ENCODE assay signal across 14 mouse cellular contexts in the genomic region with DNA sequence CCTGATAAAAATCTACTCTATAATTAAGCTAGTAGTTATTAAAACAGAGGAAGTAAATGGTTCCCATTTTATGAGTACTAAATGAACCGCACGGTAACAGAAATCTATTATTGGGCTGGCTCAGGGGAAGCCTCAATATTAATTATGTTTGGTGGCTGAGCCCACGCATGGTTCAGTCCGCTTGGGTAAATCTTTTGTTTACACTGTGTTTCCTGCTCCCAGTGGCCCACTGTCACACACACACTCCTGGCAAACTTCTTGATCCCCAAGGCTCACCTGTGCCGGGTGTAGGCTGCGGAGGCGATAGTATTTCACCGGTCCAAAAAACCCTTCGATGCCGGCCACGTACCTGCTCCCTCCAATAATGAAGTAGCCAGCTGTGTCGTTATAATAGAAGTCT.
"Had no signal": no experiment of that assay in that cellular context is flagged by ENCODE, and none has a peak within 500 bp of the region (broad histone marks: within the 10 kb centered on the region; RNA-seq: fewer than 3 reads in every experiment).

No protein-coding gene starts in this region.

- H3K27me3 ChIP-seq: limb, embryonic 12.5 days; liver, embryonic 13.5 days; lung, embryonic 15.5 days; megakaryocyte, embryonic 14.5 days had no signal

- H3K27ac ChIP-seq: layer of hippocampus, adult 2 months; limb, embryonic 12.5 days; liver, embryonic 13.5 days; lung, embryonic 15.5 days; macrophage had no signal

- ATAC-seq: liver, postnatal 0 days had no signal

- H3K36me3 ChIP-seq: limb, embryonic 12.5 days; liver, embryonic 13.5 days; lung, embryonic 15.5 days had no signal

- H3K9ac ChIP-seq: limb, embryonic 12.5 days; liver, embryonic 13.5 days; liver, postnatal 0 days; lung, embryonic 15.5 days had no signal

- H3K4me2 ChIP-seq: limb, embryonic 12.5 days; liver, embryonic 13.5 days; lung, embryonic 15.5 days; midbrain, embryonic 11.5 days had no signal

- H3K9me3 ChIP-seq: limb, embryonic 12.5 days; liver, embryonic 13.5 days; lung, embryonic 15.5 days; megakaryocyte, embryonic 14.5 days had no signal

- DNase-seq: kidney, postnatal 10 days; kidney, postnatal 4 days; liver; liver, embryonic 13.5 days; liver, postnatal 0 days; lung, postnatal 14 days; right cerebral cortex, postnatal 14 days; thymus, postnatal 36 days had no signal

- H3K4me1 ChIP-seq: limb, embryonic 12.5 days; liver, embryonic 13.5 days; lung, embryonic 15.5 days; megakaryocyte, embryonic 14.5 days had no signal

- H3K4me3 ChIP-seq: layer of hippocampus, adult 2 months; limb, embryonic 12.5 days; liver, embryonic 13.5 days; lung, embryonic 15.5 days; megakaryocyte, embryonic 14.5 days had no signal
